Mouse (Mus musculus) cortical plate, adult 2 months (tissue): ENCODE measurements at regions not wholly inside any gene's neighbourhood (a gene's known extent, or its start where the extent isn't known, plus 50 kb on each side); places are given as distances from the start of the nearest gene placed in this dataset.

Source experiments
- CTCF ChIP-seq: fragments of 200-500 bp; IDR thresholded peaks from 2 replicates; pipeline ENCODE4 v1.5.1; 2011; ENCODE audit warnings: mild to moderate bottlenecking, control low read depth, low read length; ENCODE audit not compliant: insufficient read depth; ENCODE audit errors: extremely low read depth
- POLR2A ChIP-seq: fragments of 200-500 bp; IDR thresholded peaks from 2 replicates; pipeline ENCODE4 v1.6.1; 2011; ENCODE audit warnings: mild to moderate bottlenecking, low read length, control low read depth; ENCODE audit not compliant: insufficient read depth; ENCODE audit errors: extremely low read depth

DNA sequence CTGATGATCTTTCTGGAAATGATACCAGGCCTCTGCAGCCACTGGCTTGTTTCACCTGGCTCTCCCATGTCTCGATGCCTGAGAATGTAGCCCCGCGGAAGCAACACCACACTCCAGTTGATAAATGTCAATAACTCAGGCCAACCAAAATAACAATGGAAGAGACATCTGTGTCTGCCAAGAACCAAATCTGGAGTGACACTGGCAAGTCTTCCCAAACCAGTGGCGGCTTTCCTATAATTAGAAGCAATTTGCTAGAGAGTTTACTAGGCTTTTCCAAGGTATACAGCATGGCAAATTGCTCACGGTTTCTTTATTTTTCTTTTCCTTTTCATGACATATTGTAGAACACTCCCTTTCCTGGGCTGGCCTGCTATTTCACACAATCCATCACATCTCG lies 268.1 kb upstream of the Msx2 start:
- no peak for TF ChIP-seq POLR2A
- TF ChIP-seq CTCF: no peak
